Mouse (Mus musculus) stomach, embryonic 16.5 days (tissue): ENCODE measurements around the gene Polr2b. TPM values are rescaled to one million over a fixed set of nuclear protein-coding genes. Genes with fewer than 3 reads are reported as not detected.

ENCODE experiments used
- ATAC-seq: fragments of 200-750 bp; cut with Nextera tagmentation; 2 replicates; pipeline ENCODE4 v1.8.0; 2017; ENCODE audit warnings: moderate number of reproducible peaks, moderate TSS enrichment; ENCODE audit not compliant: insufficient read depth, low FRiP score
- H3K27ac ChIP-seq: fragments of 300-500 bp; sonication (generic); 2 replicates; pipeline ENCODE4 v1.5.1; 2014; ENCODE audit warnings: low read length
- H3K27me3 ChIP-seq: fragments of 300-500 bp; sonication (generic); 2 replicates; pipeline ENCODE4 v1.6.1; 2014; ENCODE audit warnings: low read length, control low read depth, mixed read lengths; ENCODE audit not compliant: control insufficient read depth, insufficient read depth
- H3K36me3 ChIP-seq: fragments of 300-500 bp; sonication (generic); 2 replicates; pipeline ENCODE4 v1.6.1; 2014; ENCODE audit warnings: low read length; ENCODE audit not compliant: control insufficient read depth, insufficient read depth
- H3K4me1 ChIP-seq: fragments of 300-500 bp; sonication (generic); 2 replicates; pipeline ENCODE4 v1.6.1; 2014; ENCODE audit warnings: low read length, control low read depth, mixed read lengths; ENCODE audit not compliant: control insufficient read depth, insufficient read depth
- H3K4me2 ChIP-seq: fragments of 300-500 bp; sonication (generic); 2 replicates; pipeline ENCODE4 v1.6.1; 2014; ENCODE audit warnings: low read depth, low read length, mixed read lengths
- H3K4me3 ChIP-seq: fragments of 300-500 bp; sonication (generic); replicated peaks from 2 replicates; pipeline ENCODE4 v1.5.1; 2014; ENCODE audit warnings: mild to moderate bottlenecking, low read length
- H3K9ac ChIP-seq: fragments of 300-500 bp; sonication (generic); 2 replicates; pipeline ENCODE4 v1.6.1; 2014; ENCODE audit warnings: low read length
- H3K9me3 ChIP-seq: fragments of 300-500 bp; sonication (generic); replicated peaks from 2 replicates; pipeline ENCODE4 v1.6.1; 2016; ENCODE audit warnings: low read length, control low read depth; ENCODE audit not compliant: control insufficient read depth
- WGBS: fragments of 180-500 bp; shearing (Covaris S2); extraction: QIAGEN DNeasy Blood & Tissue Kit; methylation state at CpG from one replicate; pipeline ENCODE4 v1.1.7; 2014; 5-methylcytosine and 5-hydroxymethylcytosine counted together
- polyA plus RNA-seq: library from polyadenylated mRNA; unstranded; fragments of >200 nt; fragmentation: Nextera tagmentation; extraction: Ambion mirVana; gene quantifications from 2 replicates; pipeline ENCODE4 v1.2.1, GENCODE M21; 2015

The Polr2b gene
- polyA plus RNA-seq, 1 experiment from 2014 or later, result 51.1 TPM

DNA sequence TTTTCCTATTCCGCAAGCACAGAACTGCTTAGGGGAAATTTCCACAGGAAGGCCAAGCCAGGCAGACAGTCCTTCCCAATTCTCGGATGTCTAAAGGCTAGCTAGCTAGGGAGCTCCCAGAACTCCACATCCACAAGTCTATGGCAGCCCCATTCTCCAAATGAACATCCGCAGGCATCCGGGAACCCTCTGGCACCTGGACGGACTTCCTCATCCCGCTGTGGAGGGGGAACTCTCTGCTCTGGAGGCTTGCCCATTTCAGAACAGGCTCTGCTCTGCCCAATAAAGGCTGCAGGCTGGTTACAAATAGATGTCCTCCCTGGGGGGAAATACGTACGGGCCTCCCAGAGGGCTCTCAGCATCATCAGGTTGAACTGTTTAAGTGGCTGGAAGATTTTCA is 56.4 kb downstream of the Polr2b start:
- Histone ChIP-seq H3K4me2 (no peak overlapping the region), H3K4me3 (no peak overlapping the region), H3K36me3 (no peaks in the 10 kb centered on the region), H3K4me1 (peaks cover 31% of the 10 kb centered on the region), H3K27ac (peak overlapping the region; percentile 11; the same call in 1 of the 2 replicates), H3K9me3 (no peaks in the 10 kb centered on the region), H3K27me3 (no peaks in the 10 kb centered on the region), H3K9ac (no peak overlapping the region)
- no peak for ATAC-seq
- WGBS, result 77% methylated on average over 8 of the region's 8 CpGs

DNA sequence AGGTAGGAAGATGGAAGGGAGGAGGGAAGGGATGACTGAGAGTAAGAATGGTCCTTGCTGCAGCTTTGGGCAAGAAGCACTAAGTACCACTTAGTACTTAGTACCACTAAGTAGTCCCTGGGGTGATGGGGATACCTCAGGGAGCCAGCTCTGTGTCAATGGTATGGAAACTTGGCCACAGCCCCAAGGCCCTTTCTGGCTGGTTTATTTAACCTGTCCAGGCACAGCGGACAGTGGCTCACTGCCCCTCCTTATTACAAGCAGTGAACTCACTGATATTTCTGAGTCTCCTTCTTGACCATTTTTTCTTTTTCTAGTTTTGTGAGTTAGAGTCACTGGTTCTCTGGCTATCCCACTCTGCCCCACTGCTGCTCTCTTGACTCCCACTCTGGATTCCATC is 57.2 kb downstream of the Polr2b start:
- Histone ChIP-seq H3K4me3 (no peak overlapping the region), H3K4me2 (no peak overlapping the region), H3K36me3 (no peaks in the 10 kb centered on the region), H3K27me3 (no peaks in the 10 kb centered on the region), H3K9ac (no peak overlapping the region; the same call in 1 of the 2 replicates), H3K27ac (peak overlapping the region; percentile 69; the same call in 1 of the 2 replicates), H3K9me3 (no peaks in the 10 kb centered on the region), H3K4me1 (peaks cover 31% of the 10 kb centered on the region)
- ATAC-seq, result no peak
- 76% methylated on average over 1 of the region's 1 CpGs for WGBS

- Histone ChIP-seq H3K4me1 (peaks cover 31% of the 10 kb centered on the region), H3K4me2 (no peak overlapping the region), H3K27me3 (no peaks in the 10 kb centered on the region), H3K36me3 (no peaks in the 10 kb centered on the region), H3K9ac (no peak overlapping the region; the same call in 1 of the 2 replicates), H3K4me3 (no peak overlapping the region), H3K9me3 (no peaks in the 10 kb centered on the region), H3K27ac (peak overlapping the region; percentile 69)
- 48% methylated on average over 12 of the region's 12 CpGs for WGBS
- ATAC-seq, result peak; percentile 46; the same call in 1 of the 2 replicates
Measured at GRCm38 (mm10) chr5:77367682-77368081, 57.7 kb downstream of the Polr2b start.

DNA sequence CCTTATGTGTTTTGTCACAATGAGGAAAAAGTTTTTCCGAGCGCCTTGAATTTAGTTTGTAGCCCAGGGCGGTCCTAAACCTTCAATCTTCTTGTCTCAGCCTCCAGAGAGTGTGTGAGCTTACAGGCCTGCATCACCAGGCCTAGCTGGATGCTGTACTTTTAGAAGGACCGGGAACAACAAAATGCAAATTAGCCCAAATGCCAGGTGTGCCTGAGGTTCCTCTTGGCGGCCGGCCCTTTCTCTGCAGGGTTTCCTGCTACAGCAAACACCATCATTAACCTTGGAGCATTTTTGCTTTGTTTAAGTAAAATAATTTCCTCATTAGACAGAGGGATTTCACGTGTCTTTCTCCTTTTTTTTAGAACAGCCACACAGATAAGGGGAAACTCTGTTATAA is 58.2 kb downstream of the Polr2b start:
- Histone ChIP-seq H3K9ac (no peak overlapping the region), H3K4me1 (peaks cover 31% of the 10 kb centered on the region), H3K9me3 (no peaks in the 10 kb centered on the region), H3K36me3 (no peaks in the 10 kb centered on the region), H3K27me3 (no peaks in the 10 kb centered on the region), H3K4me3 (no peak overlapping the region), H3K4me2 (no peak overlapping the region), H3K27ac (peak overlapping the region; percentile 69)
- ATAC-seq, result no peak
- 53% methylated on average over 7 of the region's 7 CpGs for WGBS

GRCm38 (mm10) chr5:77369394-77369793 is 59.4 kb downstream of the Polr2b start:
- no peak overlapping the region for H3K4me2 ChIP-seq
- no peak overlapping the region for H3K4me3 ChIP-seq
- H3K4me1 ChIP-seq, result peaks cover 27% of the 10 kb centered on the region
- 0 out of 2 replicates have a peak overlapping the region, but pooled peaks have one; percentile 33 for H3K27ac ChIP-seq
- 64% methylated on average over 5 of the region's 5 CpGs for WGBS
- H3K36me3 ChIP-seq, result no peaks in the 10 kb centered on the region
- ATAC-seq, result no peak; the same call in 1 of the 2 replicates
- no peak overlapping the region for H3K9ac ChIP-seq
- H3K27me3 ChIP-seq, result no peaks in the 10 kb centered on the region
- no peaks in the 10 kb centered on the region for H3K9me3 ChIP-seq

GRCm38 (mm10) chr5:77370378-77370892 is 60.5 kb downstream of the Polr2b start:
- H3K9ac ChIP-seq, result no peak overlapping the region
- H3K4me2 ChIP-seq, result no peak overlapping the region
- H3K27me3 ChIP-seq, result no peaks in the 10 kb centered on the region
- peaks cover 27% of the 10 kb centered on the region for H3K4me1 ChIP-seq
- H3K9me3 ChIP-seq, result no peaks in the 10 kb centered on the region
- H3K27ac ChIP-seq, result no peak overlapping the region; the same call in 1 of the 2 replicates
- H3K4me3 ChIP-seq, result no peak overlapping the region
- WGBS, result 52% methylated on average over 5 of the region's 5 CpGs
- ATAC-seq, result no peak
- H3K36me3 ChIP-seq, result no peaks in the 10 kb centered on the region

DNA sequence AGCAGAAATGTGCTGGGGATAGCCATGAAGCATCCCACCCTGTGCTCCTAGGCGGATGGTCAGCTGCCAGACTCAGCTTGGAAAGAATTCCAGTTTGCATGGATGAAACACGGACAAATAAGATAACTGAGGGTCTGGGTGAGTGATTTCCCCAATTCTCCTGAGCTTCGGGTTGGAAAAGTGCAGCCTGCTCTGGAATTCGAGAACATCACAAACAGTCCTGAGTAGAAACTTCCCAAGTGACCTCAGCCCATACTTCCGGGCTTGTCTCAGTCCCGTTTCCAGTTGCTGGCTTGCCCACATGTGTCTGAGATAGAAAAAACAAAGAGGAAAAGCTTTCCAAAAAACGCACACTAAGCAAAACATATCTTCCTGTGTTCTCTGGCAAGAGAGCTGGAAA is 62.3 kb downstream of the Polr2b start:
- Histone ChIP-seq H3K4me1 (peaks cover 27% of the 10 kb centered on the region), H3K27me3 (no peaks in the 10 kb centered on the region), H3K27ac (no peak overlapping the region), H3K9ac (no peak overlapping the region), H3K4me3 (no peak overlapping the region), H3K9me3 (no peaks in the 10 kb centered on the region), H3K36me3 (no peaks in the 10 kb centered on the region), H3K4me2 (no peak overlapping the region)
- no peak for ATAC-seq
- WGBS, result 70% methylated on average over 7 of the region's 7 CpGs

DNA sequence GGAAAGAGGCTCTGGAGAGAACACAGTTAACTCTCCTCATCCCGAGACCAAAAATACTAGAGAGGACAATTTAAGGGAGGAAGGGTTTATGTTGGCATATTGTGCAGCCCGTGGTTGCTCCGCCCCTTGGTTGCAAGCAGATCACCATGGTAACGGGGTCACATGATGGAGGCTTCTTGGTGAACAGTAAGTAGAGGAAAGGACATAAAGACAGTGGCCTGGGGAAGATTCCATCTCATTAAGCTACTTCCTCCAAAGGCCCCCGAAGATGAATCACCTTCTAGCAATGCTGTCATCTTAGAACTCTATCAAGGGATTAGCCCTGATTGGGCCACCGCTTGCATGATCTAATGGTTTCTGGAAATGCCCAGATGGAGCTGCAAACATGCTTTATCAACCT is 62.8 kb downstream of the Polr2b start:
- H3K4me2 ChIP-seq, result no peak overlapping the region
- WGBS, result 65% methylated on average over 6 of the region's 6 CpGs
- no peaks in the 10 kb centered on the region for H3K27me3 ChIP-seq
- ATAC-seq, result no peak
- no peaks in the 10 kb centered on the region for H3K36me3 ChIP-seq
- 0 out of 2 replicates have a peak overlapping the region, but pooled peaks have one; percentile 29 for H3K27ac ChIP-seq
- H3K9me3 ChIP-seq, result no peaks in the 10 kb centered on the region
- peaks cover 22% of the 10 kb centered on the region for H3K4me1 ChIP-seq
- H3K4me3 ChIP-seq, result no peak overlapping the region
- H3K9ac ChIP-seq, result no peak overlapping the region

- no peak overlapping the region for H3K4me2 ChIP-seq
- H3K27ac ChIP-seq, result no peak overlapping the region
- H3K9me3 ChIP-seq, result no peaks in the 10 kb centered on the region
- H3K4me3 ChIP-seq, result no peak overlapping the region
- no peak overlapping the region for H3K9ac ChIP-seq
- ATAC-seq, result no peak
- no peaks in the 10 kb centered on the region for H3K27me3 ChIP-seq
- 64% methylated on average over 3 of the region's 3 CpGs for WGBS
- H3K36me3 ChIP-seq, result no peaks in the 10 kb centered on the region
- peaks cover 5% of the 10 kb centered on the region; the same call in 1 of the 2 replicates for H3K4me1 ChIP-seq
Measured at GRCm38 (mm10) chr5:77374945-77375344, 65.0 kb downstream of the Polr2b start.
